Mouse (Mus musculus) layer of hippocampus, adult 9-11 months (tissue): Measurements from ENCODE around the gene Rassf2.

ENCODE experiments used
- DNase-seq: peaks from one replicate; pipeline ENCODE4 v3.0.0; 2022

Rassf2 gene

DNA sequence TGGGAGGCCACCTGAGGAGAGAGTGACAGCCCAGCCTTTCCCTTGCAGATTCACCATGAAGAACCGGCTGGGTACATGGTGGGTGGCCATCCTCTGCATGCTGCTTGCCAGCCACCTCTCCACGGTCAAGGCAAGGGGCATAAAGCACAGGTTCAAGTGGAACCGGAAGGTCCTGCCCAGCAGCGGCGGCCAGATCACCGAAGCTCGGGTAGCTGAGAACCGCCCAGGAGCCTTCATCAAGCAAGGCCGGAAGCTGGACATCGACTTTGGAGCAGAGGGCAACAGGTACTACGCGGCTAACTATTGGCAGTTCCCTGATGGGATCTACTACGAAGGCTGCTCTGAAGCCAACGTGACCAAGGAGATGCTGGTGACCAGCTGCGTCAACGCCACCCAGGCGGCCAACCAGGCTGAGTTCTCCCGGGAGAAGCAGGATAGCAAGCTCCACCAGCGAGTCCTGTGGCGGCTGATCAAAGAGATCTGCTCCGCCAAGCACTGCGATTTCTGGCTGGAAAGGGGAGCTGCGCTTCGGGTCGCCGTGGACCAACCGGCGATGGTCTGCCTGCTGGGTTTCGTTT lies 77.0 kb downstream of the Rassf2 start:
- no peak for DNase-seq

DNA sequence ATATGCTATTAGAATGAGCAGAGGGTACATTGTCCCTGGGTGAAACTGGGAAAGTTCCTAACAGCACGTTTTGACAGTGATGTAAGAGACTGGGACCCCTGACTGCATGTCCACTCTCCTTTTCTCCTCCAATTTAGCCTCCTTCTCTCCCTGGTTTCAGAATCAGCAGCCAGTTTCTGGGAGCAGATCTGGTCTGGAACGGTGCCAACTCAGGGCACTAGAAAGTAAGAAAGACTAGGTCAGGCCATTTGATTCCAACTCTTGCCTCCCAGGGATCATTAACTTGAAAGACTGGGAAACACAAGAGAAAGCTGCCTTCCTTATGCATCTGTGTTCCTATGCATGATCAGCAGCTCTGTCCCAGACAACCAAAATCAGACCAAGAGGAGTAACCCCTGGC lies 77.6 kb downstream of the Rassf2 start:
- no peak for DNase-seq

DNA sequence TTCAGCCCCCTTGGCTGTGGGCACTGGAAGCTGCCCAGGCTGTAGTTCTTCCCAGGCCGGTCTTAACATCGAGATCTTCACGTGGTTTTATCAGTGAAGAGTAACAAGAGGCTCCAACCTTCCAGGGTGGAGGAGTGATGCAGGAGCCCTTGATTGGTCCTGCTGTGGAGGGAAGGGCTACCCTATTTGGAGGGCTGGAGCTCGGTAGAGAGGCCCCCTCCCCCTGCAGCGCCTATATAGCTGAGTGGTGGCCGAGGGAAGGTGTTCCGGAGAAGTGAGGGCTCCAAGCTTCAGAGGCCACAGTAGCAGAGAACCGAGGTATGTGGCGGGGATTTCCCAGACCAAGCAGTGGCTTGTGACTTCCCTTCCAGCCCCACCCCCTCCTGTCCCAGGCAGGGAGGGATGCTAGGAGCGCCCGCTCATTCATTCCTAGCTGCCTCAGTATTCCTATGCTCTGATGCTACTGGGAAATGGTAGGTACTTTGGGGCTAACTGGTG lies 79.4 kb downstream of the Rassf2 start, which contains the start of gene Prnd:
TSS of gene Prnd (plus strand) at position 264 of the 498 bp plus-strand sequence.
- DNase-seq: no peak

DNA sequence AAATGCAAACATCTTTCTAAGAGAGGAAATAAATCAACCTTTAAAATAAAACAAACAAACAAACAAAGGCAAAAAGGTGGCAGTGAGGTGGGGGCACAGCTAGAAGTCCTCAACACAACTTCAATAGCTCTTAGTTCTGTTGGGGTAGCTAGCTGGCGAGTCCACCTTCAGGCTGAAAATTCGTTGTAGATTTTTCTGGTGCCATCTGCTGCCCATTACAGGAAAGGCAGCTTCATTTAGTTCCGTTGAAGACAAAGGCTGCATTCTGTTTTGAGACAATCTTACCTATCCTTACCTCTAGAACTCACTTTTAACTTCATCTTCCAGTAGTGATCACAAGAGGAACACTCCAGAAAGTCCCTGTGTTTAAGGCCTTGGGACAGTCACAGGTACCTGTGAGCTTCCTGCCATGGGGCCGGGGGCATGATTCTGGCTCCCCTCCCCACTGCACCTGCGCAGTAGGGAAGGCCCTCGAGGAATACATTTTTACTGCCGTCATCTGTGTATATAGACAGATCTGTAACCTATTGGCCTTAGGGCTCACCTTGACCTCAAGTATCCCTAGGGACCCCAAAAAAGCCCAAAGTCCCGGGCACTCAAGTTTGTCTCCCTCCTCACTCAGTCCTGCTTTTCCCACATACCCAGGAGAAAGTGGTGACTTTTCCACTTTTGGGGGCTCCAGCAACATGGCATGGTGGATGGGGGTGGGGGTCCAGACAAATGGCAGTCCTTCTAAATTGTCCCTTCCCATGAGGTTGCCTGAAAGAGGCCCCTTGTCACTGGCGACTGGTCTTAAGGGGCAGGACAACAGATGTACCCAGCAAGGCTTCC lies 80.1 kb downstream of the Rassf2 start:
- peak; percentile 35 for DNase-seq

DNA sequence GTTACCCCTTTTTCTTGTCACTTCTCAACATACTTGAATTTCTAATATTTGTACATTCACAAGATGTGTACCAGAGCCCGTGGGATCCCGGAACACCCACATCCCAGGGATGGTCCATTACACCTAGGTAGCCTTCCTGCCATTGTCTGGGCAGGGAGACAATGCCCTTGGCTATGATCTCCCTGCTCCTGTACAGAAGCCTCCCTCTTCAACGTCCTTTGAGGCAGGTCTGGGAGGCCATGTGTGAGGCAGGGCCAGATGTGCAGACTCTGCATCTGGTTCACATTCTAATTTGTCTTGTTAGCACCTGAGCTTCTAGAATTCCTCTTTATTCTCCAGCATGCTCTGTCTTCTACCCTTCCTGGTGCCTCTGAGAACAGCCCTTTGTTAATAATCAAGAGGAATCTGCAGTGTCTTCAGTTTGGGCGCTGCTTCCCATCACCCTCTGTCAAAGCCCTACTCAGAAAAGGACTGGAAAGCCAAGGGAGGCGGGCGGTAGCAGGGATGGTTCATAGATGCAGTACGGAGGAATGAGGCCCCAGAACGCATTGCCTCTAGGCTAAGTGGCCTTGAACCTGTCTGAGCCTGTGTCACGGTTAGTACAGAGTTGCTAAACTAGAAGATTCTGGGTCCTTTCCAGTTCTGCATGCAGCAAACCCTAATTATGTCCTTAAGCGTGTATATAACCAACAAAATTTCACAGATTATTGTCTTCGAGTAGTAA lies 81.0 kb downstream of the Rassf2 start:
- DNase-seq: no peak

DNA sequence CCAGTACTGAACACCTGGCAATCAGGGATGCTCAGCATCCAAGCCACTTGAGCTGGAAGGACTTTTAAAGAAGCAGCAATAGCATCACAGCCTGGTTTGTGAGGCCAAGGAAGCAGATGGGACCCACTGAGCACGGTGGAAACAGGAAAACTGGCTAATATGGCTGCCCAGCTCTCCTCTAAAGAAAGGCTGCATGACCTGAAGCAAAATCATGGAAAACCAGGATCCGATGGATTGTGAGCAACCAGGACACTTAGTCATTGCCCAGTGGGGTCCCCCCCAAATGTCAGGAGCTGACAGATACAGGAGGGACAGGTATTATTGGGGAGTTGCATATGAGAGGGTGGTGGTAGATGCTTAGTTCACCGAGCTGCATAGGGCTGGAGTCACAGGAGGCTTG lies 81.9 kb downstream of the Rassf2 start:
- no peak for DNase-seq

DNA sequence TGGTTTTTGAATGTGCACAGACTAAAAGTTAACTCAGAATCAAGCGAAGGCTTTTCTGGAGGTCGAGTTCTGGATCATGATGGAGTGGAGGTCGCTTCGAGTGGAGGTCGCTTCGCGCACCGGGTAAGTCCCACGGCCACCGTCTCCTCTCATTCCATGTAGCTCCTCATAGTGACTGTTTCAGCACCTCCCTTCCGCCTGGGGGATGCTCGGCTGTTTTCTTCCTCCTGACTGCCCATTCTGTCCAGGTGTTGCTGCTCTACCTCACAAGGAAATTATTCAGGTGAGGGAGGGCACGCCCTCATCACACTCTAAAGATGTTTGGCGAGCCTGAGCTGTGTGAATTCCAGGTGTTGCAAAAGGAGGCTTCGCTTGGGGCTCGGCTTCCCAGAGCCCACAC lies 83.7 kb downstream of the Rassf2 start:
- DNase-seq: no peak

DNA sequence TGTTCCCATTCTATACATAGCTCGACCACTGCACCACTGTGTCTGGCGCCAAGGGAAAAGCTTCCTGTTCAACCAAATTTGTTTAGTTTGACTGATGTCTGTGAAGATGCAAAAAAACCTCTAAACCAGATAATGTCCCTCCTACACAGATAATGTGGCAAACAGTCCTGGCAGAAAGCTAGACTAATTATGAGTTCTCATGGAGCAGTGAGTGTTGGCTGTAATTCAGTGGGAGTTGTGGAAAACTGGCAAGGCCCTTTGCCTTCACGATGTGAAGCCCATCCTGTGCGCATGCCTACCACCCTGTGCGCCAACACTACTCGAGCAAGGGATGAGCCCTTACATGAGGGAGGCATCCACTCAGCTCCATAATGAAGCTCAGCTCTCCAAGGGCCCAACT lies 84.3 kb downstream of the Rassf2 start:
- peak; percentile 52 for DNase-seq

DNA sequence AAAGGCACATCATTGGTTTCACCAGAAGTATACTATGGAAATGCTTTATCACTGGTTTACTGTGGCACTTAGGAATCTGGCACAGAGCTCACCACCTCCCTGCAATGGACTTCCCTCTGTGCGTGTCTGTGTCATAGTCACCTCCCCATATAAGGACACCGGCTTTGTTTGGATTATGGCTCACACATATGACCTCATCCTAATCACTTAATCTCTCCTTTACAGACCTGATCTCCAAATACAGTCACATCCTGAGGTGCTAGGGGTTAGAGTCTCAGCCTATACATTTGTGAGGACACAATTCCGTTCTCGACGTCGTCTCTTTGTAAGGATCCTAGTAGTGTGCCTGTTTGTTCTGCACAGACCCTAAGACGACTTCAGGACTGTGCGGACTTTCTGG lies 84.8 kb downstream of the Rassf2 start:
- no peak for DNase-seq

DNA sequence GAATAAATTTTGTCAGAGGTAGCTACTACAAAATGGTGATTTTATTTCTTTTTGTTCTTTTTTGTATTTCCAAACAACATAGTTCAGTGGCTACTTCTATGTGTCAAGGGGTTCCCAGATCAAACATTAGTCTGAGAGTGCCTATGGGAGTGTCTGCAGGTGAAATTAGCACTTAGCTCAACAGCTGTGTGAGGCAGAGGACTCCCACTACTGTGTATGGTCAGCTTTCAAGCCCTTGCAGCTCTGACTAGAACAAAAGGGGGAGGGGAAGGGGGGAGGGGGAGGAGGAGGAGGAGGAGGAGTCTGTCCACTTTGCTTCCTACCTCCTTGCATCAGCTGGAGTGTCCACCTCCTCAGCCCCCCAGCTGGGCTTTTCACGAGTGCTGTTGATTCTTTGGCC lies 85.7 kb downstream of the Rassf2 start:
- no peak for DNase-seq

DNA sequence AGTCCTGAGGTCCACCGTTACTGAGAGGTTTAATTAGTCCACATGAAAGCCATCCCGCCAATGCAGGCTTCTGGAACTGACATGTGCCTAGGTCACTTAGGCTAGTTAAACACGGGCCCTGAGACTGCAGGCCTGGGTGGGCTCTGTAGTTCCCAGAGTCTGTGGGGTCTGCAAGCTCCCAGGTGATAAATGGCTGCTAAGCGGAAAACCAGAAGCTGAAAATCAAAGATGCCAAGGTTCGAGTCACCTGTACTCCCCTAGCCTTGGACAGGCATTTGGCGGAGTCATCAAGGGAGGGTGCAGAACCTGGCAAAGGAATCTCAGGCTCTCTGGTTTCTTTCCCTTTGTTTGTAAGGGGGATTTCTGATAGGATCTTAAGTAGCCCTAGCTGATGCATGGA lies 88.6 kb downstream of the Rassf2 start:
- no peak for DNase-seq

DNA sequence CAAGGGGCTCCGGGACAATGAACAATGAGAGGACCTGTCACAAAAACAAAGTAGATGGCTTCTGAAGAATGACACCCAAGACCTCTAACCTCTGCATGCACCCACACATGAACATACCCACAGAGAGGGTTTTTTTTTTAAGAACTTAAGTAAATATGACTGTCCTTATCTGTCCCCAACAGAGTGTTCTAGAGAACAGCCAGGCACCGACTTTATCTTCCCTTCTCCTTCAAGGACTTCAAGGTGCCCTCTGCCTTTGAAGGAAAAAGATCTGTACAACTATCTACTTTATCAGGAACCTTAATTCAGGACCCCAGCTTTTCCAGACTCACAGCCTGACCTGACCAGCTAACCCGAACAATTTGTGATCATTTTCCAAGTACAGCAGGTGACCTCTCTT lies 89.6 kb downstream of the Rassf2 start:
- no peak for DNase-seq
